Mouse (Mus musculus) megakaryocyte, embryonic 14.5 days (primary cell): Measurements from ENCODE around the gene 4921517D22Rik. TPM values are rescaled to one million over a fixed set of nuclear protein-coding genes. Genes with fewer than 3 reads are reported as not detected.

Experiments used
- H3K27me3 ChIP-seq: replicated peaks from 2 replicates; pipeline ENCODE3; 2012; ENCODE audit warnings: inconsistent platforms
- H3K36me3 ChIP-seq: replicated peaks from 2 replicates; pipeline ENCODE3; 2012; ENCODE audit warnings: low read length, inconsistent platforms, mixed read lengths
- H3K4me1 ChIP-seq: 2 replicates; pipeline ENCODE4 v1.6.1; 2012; ENCODE audit warnings: inconsistent platforms
- H3K4me3 ChIP-seq: replicated peaks from 2 replicates; pipeline ENCODE3; 2012; ENCODE audit warnings: moderate library complexity, mild to moderate bottlenecking, inconsistent platforms
- H3K9me3 ChIP-seq: 2 replicates; pipeline ENCODE4 v1.6.1; 2012; ENCODE audit warnings: inconsistent platforms
- FLI1 ChIP-seq: IDR thresholded peaks from 2 replicates; pipeline ENCODE4 v1.6.1; 2012; ENCODE audit warnings: low read length, inconsistent platforms, mixed read lengths
- GATA1 ChIP-seq: IDR thresholded peaks from 3 replicates; pipeline ENCODE4 v1.6.1; 2012; ENCODE audit warnings: mixed read lengths, low read length, inconsistent platforms, borderline replicate concordance
- polyA plus RNA-seq: library from polyadenylated mRNA; stranded (reverse); fragments of >175 nt; gene quantifications from 2 replicates; pipeline ENCODE4 v1.2.3, GENCODE M21; 2012; ENCODE audit warnings: low replicate concordance; ENCODE audit not compliant: insufficient read depth

Gene 4921517D22Rik
- polyA plus RNA-seq, 1 experiment: not detected

DNA sequence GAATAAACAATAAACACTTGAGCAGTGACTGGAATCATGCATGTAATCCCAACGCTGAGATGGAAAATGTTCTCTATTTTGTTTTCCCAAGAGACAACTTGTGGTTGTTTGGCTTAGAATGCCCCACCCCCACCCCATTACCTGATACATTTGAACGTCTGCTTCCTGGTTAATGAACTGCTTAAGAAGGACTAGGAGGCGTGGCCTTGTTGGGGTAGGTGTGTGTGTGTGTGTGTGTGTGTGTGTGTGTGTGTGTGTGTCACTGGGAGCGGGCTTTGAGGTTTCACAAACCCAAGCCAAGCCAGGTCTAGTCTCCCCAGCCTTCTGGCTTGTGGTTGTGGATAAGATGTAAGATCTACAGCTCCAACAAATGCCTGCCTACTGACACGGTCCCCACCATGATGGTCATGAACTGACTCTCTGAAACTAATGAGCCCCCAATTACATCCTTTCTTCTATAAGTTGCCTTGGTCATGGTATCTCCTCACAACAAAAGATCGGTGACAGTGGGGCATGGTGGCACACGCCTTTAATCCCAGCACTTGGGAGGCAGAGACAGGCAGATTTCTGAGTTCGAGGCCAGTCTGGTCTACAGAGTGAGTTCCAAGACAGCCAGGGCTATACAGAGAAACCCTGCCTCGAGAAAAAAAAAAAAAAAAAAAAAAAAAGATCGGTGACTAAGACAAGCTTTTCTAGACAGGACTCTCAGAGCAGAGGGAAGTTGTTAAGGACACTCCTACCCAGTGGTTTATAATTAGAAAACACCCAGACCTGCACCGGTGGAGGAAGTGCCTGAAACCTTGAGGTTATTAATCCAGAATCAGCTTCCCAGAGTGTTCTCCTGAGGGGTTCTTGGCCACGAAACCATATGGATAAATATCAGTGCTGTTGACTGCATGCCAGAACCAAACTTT, 17.3 kb downstream of the 4921517D22Rik start:
- Histone ChIP-seq H3K9me3 (no peaks in the 10 kb centered on the region), H3K4me1 (peaks cover 32% of the 10 kb centered on the region), H3K4me3 (no peak overlapping the region), H3K27me3 (peaks cover 24% of the 10 kb centered on the region), H3K36me3 (no peaks in the 10 kb centered on the region)
- no peak for TF ChIP-seq FLI1
- TF ChIP-seq GATA1: no peak

DNA sequence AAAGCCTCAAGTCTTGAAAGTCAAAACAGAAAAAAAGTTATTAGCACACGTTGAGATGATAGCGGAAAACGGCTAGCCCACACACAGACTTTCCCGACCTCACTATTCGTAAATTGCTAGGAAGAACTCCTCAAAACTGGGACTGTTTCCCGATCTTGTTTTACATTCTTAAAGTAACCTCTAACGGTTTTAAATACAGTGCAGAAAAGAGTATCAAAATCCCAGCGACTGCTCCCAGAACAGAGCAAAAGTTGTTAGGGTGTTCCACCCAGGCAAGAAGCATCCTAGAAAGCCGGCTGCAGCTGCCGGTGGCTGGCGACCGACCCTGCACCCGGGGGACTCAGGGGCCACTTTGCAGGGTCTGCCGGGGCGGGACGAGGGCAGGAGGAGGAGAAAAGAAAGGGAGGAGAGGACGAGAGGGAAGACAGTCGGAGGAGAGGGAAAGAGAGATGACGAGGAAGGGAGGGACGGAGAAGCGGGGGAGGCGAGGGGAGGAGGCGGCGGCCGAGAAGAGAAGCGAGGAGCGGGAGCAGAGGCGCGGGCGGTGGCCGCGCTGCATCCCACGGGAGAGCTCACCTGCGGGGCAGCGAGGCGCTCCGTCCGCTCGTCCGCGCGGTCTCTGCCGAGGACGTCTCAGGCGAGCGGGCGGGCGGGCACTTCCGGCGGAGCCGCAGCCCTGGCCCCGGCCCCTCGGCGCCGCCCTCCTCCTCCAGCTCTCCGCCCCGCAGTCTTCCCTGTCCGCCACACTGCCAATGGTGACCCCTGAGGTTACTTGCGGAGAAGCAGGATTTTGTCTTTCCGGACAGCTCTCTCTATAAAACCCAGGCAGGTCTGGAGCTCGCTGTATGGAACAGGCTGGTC, 18.5 kb downstream of the 4921517D22Rik start, which contains the start of gene Golm1:
Gene Golm1, minus strand, starts transcription at position 661 of the 861 bp plus-strand sequence.
- peaks cover 18% of the 10 kb centered on the region for H3K27me3 ChIP-seq
- peaks cover 39% of the 10 kb centered on the region for H3K4me1 ChIP-seq
- H3K36me3 ChIP-seq: no peaks in the 10 kb centered on the region
- TF ChIP-seq FLI1 (no peak), GATA1 (no peak)
- peak within 1 kb of the TSS; percentile 93 for H3K4me3 ChIP-seq
- no peaks in the 10 kb centered on the region for H3K9me3 ChIP-seq

DNA sequence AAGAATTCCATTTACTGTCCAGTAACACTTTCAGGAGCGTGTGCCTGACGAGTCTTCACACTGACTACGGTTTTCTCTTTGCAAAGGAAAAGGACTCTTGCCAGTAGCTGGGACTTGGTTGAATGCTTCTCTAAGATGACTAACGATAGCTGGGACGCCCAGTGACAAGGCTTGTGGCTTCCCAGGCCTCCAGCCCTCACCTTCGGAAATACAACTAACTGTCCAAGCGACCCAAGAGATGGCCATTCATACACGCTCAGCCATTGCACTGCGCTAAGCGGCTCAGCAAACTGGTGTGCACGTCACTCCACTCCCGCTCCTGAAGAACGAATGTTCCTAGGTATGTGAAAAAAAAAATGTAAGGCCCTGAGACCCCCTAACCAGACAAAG, 19.2 kb downstream of the 4921517D22Rik start:
- Histone ChIP-seq H3K27me3 (peaks cover 14% of the 10 kb centered on the region), H3K4me1 (peaks cover 43% of the 10 kb centered on the region)
- TF ChIP-seq FLI1 (no peak), GATA1 (no peak)

DNA sequence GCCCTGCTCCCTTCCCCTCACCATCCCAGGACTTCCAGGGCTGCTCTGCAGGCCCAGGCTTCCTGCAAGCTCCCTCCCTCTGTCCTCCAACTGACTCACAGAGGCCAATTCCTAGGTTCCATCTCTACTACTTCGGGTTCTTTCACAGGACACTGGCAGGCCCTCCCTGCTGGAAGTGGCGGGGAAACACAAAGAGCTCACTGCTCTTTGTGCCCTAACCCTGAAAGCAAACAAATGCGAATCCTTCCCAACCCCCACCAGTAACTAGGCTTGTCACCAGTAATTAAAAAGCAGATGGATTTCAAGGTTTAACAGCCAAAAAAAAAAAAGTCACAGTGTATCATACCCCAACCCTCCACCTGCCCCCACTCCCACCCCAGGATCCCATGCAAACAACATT, 19.7 kb downstream of the 4921517D22Rik start:
- TF ChIP-seq FLI1: no peak
- H3K4me3 ChIP-seq: peak overlapping the region; percentile 93
- H3K9me3 ChIP-seq: no peaks in the 10 kb centered on the region
- peaks cover 3% of the 10 kb centered on the region for H3K36me3 ChIP-seq
- peaks cover 49% of the 10 kb centered on the region for H3K4me1 ChIP-seq
- peaks cover 12% of the 10 kb centered on the region for H3K27me3 ChIP-seq

More for the DNA sequence above, 19.2 kb downstream of the 4921517D22Rik start:
- peak overlapping the region; percentile 93 for H3K4me3 ChIP-seq
- no peaks in the 10 kb centered on the region for H3K36me3 ChIP-seq
- H3K9me3 ChIP-seq: no peaks in the 10 kb centered on the region

DNA sequence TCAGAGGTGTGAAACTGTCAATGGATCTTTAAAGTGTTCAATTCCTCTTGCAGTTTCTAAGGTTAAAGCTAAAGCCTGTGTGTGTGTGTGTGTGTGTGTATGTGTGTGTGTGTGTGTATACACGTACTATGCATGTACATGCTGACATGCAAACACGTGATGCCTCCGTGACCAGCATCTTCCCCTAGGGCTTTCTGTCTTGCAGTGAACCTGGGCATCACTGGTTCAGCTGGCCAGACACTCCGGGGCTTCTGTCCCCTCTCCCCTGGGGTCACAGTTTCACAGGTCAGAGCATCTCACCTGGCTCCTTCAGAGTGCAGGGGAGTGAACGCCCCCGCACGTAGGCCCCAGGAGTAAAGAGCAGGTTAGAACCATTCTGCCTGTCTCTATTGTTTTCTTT, 20.3 kb downstream of the 4921517D22Rik start:
- Histone ChIP-seq H3K36me3 (peaks cover 3% of the 10 kb centered on the region), H3K27me3 (peaks cover 6% of the 10 kb centered on the region), H3K4me3 (peak overlapping the region; percentile 28), H3K4me1 (peaks cover 55% of the 10 kb centered on the region), H3K9me3 (no peaks in the 10 kb centered on the region)
- no peak for TF ChIP-seq GATA1
- no peak for TF ChIP-seq FLI1

DNA sequence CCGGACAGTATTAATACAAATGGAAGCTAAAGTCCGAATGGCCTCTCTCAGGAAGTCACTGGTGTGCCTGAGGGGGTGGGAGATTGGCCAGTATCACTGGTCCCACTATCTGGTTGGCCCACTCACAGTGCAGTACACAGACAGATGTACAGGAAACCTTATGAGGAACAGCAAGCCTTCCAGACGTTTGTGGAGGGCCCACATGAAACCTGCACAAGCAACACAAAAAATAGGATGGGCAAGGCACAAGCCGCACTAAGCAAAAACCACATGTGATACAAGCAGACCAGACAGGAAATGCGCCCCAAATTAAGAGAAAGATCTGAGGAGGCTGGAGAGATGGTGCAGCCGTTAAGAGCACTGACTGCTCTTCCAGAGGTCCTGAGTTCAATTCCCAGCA, 21.7 kb downstream of the 4921517D22Rik start:
- Histone ChIP-seq H3K4me1 (peaks cover 61% of the 10 kb centered on the region), H3K36me3 (peaks cover 3% of the 10 kb centered on the region), H3K27me3 (peaks cover 2% of the 10 kb centered on the region), H3K4me3 (peak overlapping the region; percentile 51), H3K9me3 (no peaks in the 10 kb centered on the region)
- TF ChIP-seq GATA1 (no peak), FLI1 (no peak; the same call in 1 of the 2 replicates)

DNA sequence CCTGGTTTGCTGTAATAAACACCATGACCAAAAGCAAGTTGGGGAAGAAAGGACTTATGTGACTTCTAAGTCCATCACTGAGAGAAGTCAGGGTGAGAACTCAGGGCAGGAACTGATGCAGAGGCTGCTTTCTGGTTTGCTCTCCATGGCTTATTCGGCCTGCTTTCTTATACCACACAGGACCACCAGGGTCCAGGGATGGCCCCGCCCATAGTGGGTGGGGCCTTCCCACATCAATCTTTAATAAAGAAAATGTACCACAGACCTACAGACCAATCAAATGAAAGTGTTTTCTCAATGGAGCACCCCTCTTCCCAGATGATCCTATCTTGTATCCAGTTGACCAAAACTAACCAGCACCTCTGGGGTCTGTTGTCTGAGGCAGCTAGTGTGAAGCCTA, 22.4 kb downstream of the 4921517D22Rik start:
- no peaks in the 10 kb centered on the region for H3K9me3 ChIP-seq
- H3K4me1 ChIP-seq: peaks cover 62% of the 10 kb centered on the region
- H3K36me3 ChIP-seq: peaks cover 7% of the 10 kb centered on the region
- TF ChIP-seq GATA1 (no peak), FLI1 (no peak)
- no peak overlapping the region for H3K4me3 ChIP-seq
- H3K27me3 ChIP-seq: no peaks in the 10 kb centered on the region

DNA sequence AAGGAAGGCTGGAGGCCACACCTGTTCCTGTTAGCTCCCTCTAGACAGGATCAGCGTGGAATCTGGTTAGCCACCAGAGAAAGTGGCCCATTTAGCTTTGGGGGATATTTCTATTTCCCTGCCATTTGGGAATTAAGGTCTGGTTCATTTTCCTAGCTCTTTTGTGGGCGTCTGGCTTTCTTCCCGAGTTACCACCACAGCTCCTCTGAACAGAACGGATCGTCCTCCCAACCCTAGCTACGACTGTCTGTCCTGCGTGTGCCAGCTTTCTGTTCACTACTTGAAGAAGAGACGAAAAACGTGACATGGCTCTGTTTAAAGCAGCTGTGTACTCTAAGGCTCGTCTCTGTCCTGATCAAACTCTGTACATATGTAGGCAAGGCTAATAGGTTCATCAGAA, 24.0 kb downstream of the 4921517D22Rik start:
- Histone ChIP-seq H3K4me3 (no peak overlapping the region), H3K4me1 (peaks cover 69% of the 10 kb centered on the region), H3K27me3 (no peaks in the 10 kb centered on the region), H3K9me3 (no peaks in the 10 kb centered on the region), H3K36me3 (peaks cover 22% of the 10 kb centered on the region)
- no peak for TF ChIP-seq GATA1
- no peak for TF ChIP-seq FLI1

DNA sequence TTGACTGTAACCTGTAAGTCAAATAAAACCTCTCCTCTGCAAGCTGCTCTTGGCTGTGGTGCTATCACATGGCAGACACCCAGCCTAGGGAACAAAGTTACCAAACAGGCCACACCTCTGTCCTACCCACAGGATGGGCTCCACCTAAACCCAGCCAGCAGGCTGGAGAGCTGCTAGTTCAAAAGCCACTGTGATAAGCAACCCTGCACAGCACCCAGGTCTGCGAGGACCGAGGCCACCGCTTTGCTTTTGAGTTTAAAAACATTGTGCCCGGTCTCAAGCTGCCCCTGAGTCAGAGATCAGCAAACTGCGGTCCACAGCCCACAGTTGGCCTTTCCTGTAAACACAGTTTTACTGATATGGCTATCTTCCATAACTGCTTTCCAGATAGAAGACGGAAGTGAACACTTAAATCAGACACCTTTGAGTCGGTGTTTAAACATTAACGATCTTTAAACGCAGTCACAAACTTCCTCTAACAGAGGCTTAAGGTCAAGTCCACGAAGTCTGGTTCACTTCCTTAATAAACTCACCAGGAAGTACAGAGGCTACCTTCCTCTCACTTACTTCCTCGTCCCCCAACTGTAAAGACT, 25.3 kb downstream of the 4921517D22Rik start:
- H3K27me3 ChIP-seq: no peaks in the 10 kb centered on the region
- no peaks in the 10 kb centered on the region for H3K9me3 ChIP-seq
- peak overlapping the region; percentile 85 for H3K4me3 ChIP-seq
- TF ChIP-seq GATA1 (no peak), FLI1 (no peak)
- H3K4me1 ChIP-seq: peaks cover 61% of the 10 kb centered on the region
- peaks cover 35% of the 10 kb centered on the region for H3K36me3 ChIP-seq
